Mouse (Mus musculus): Measurements from ENCODE around the gene Alkbh2.

Gene Alkbh2

DNA sequence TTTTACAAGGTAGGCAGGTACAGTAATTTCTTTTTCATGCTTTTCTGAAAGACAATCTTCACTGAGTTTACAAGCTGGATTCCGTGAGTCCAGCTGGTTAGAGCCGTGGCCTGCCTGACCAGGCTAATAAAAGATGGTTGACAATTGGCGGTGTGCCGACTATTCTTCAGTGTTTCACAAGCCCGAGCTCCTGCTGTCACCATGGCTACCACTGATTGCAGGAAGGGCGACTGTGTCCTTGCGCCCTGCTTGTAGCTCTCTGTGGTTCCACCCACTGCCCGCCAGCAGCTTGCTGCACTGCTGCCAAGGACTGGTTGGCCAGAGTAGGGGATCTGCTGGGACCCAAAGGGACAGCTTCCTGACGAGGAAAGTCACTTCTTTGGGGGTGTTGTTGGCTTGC, 11.2 kb upstream of the Alkbh2 start:
- DNase-seq, result no peak

DNA sequence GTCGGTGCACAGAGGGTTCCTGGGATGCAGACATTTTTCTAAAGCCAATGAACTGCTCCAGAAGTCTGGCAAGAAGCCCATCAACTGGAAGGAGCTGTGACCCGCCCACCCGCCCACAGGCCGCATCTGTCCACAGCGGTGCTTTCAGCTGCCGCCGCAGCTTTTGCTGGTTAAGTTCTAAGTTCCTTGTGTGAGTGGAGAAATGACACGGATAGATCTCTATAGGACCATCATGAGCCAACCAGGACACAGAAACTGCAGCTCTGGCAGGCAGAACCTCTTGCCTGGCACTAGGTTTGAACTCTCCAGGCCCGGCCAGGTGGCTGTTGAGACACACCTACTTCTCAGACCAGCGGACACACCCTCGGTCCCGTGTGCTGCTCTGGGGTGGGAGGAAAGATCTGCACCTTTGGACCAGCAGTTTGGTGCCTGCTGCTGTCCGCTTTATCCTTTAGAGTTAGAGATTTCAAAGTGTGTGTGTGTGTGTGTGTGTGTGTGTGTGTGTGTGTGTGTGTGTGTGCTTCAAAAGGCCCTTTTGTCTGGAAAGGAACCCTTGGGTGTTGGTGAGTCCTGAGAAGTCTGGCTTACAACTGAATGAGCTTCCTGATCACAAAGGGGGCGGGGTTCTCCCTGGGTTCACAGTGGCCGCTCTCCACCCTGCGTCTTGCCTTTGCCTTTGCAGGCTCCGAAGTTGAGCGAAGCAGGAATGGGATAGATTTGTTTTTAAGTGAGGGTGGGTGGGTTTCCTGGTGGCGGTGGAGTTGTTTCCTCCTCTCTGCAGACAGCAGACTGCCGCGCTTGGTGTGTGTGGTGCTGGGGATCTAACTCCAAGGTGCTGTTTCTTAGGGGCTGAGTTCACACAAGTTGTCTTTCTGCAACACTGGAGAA, 10.5 kb upstream of the Alkbh2 start:
- no peak for DNase-seq

DNA sequence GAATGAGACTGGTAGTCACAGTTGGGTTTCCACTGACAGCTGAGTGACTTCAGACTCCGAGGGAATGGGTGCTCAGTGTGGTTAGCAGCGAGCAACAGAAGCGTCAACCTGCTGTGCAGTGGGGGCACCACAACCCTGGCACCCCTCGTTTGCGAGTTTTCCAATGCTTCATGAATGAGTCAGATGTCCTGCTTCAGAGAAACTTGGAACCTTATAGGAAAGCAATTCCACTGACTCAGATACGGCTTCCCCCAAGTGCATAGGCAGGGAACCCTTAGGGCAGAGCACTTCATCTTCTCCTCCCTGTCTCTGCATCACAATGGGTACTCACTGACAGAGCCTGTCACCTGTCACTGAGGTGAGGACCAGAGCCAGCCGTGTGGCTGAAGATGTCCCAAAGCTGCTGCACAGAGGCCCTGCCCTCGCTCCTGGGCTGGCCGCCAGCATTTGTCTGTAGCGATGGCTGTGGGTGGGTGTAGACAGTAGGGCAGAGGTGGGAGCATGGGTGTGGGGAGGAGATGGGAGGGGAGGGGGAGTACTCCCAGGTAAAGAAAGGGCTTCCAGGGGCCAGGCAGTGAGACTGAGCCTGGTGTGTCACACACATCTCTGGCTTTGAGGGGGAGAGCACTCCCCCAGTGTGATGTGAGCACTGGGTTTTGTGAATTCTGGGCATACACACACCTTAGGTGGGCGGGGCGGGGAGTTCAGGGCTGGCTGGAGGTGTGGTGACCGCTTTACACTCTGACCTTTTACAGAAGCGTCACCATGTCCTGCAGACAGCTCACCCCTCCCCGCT, 9.7 kb upstream of the Alkbh2 start:
- DNase-seq, result no peak

DNA sequence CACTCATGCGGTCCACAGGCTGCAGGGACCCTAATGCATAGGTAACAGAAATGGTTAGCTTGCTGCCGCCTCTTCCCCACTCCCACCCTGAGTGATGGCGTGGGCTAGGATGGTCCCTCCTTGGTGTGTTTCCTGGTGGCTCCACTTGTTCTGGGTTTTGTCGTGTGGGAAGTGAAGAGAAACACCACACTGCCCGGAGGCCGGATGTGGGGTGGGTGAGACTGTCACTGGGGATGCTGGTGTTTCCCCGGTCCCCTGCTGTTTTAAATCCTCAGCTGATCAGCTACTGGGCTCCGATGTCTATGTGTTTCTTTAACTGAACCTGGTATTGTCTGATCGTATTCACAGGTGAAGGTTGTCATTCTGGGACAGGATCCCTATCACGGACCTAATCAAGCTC, 7.5 kb upstream of the Alkbh2 start:
- no peak for DNase-seq

- DNase-seq, result peak in 1 of 2 experiments; percentile 20
Observed at GRCm38 (mm10) chr5:114134091-114134534, 6.1 kb upstream of the Alkbh2 start.

DNA sequence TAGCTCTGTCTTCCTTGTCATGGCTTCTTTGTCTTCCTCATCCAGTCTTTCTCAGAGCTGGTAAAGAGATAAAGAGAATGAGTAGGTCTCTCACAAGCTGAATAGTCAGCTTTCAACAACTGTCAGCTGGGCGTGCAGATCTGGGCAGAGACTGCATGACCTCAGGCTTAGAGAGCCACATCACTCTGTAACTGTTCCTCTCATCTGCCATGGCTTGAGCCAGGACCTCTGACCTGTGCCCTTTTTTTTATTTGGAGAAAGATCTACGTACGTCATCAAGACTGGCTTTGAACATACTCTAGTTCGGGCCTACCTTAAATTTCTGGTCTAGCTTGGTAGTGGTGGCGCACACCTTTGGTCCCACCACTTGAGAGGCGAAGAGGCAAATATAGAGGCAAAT, 4.8 kb upstream of the Alkbh2 start:
- DNase-seq, result no peak

DNA sequence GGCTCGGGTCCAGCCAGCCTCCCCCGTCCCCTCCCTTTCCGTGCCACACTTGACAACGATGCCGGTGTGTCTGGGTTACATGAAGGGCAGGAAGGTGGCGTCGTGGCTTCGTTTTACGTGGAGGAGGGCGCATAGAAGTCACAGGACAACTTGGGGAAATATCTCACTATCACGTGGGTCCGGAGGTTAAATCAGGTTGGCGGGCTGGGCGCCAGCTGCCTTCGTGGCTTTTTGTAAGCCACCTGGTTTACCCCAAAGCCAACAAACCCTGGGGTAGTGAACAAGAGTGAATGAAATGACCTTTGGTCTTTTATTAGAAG, 3.5 kb upstream of the Alkbh2 start:
- DNase-seq, result peak in 1 of 2 experiments; percentile 66

DNA sequence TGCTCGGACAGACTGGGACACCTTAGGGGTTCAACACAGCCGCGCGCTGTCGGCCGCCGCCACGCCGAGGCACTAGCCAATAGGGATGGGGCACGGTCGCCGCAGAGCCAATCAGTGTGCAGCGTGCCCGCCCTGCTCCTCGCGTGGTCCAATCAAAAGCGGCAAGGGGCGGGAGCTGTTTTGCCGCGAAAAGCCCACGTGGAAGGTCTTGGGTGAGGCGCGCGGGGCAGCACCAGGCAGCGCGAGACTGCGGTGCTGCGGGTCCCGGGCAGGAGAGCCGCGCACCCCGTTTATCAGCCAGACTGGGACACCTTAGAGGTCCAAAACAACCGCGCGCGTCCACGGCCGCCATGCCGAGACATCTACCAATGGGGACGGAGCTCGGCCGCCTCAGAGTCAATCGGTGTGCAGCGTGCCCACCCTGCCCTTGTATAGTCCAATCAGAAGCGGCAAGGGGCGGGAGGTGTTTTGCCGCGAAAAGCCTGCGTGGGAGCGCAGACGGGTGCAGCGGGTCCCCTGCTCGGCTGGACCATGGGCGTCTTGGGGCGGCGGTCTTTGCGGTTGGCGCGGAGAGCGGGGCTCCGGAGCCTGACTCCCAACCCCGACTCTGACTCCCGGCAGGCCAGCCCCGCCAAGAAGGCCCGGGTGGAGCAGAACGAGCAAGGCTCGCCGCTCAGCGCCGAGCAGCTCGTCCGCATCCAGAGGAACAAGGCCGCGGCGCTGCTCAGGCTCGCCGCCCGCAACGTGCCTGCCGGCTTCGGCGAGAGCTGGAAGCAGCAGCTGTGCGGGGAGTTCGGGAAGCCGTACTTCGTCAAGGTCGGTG, 2.9 kb upstream of the Alkbh2 start:
- DNase-seq, result peak; percentile 91 to 93

DNA sequence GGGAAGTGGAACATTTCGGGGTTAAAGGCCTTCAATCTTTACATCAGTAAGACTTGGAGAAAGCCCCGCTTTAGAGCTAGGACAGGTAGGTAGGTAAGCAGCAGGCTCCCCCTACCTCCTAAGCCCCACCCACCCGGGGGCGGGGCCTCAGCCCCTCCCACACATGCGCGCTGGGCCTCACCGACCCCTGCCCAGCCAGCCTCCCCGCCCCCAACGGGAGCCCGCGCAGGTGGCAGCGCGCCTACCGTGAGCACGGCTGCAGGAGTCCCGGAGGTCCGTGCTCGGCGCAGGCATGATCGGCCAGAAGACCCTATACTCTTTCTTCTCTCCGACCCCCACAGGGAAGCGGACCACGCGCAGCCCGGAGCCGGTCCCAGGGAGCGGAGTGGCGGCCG, 2.2 kb upstream of the Alkbh2 start, which contains the start of gene Ung:
TSS of gene Ung (plus strand) at position 176 of the 395 bp plus-strand sequence.
- DNase-seq, result peak; percentile 80 to 81

GRCm38 (mm10) chr5:114129550-114130210, 1.7 kb upstream of the Alkbh2 start:
- no peak for DNase-seq

GRCm38 (mm10) chr5:114126499-114127244, 1.3 kb downstream of the Alkbh2 start:
- no peak for DNase-seq

DNA sequence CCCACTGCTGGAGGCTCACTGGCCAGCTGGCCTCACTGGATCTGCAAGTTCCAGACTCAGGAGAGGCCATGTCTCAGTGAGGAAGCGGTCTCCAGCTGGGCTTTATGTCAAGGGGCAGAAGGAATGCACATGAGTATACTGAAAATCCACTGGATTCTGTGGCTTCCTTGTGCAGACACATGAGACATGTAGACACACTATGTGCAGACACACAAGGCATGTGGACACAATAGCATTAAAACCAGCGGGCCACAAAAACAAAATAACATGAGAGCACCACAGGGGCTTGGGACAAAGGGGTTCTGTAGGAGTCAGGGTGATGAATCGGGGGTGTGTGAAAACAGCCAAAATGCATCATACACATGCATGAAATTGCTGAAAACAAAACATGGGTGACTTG, 2.0 kb downstream of the Alkbh2 start:
- no peak for DNase-seq

DNA sequence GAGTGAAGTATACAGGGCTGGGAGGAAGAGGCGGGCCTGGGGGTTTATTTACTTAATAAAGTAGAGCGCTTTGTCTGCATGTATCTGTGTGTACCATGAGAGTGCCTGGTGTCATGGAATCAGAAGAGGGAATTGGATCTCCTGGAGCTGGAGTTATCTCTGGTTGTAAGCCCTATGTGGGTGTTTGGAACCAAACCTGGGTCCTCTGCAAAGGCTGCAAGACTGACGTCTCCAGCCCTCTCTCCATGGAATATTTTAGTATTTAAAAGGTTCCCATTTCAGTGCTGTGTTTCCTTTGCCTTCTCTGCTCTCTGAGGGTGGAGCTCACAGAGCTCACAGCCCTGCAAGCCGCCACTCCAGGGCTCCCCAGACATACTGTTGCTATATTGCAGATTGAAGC, 8.2 kb downstream of the Alkbh2 start:
- no peak for DNase-seq

GRCm38 (mm10) chr5:114116586-114116985, 11.4 kb downstream of the Alkbh2 start:
- no peak for DNase-seq

GRCm38 (mm10) chr5:114115030-114115429, 13.0 kb downstream of the Alkbh2 start:
- DNase-seq, result no peak

DNA sequence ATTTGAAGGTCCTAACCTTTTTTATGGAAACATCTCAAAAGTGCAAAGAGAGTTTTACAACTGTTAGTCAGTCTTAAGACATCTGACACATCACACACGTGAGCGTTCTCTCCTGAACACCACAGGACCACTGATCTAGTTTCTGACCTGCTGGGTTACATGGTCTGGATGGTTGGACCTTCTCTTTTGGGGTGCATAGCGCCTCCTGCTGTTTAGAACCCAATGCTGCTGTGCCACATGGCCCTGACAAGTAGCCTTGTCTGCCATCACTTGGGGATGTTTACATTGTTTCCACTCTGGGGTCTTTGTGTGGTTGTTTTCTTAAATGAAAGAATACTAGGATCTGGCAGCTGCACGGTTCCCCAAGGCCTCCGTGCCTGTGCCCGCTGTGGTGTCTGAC, 14.7 kb downstream of the Alkbh2 start:
- no peak for DNase-seq

- no peak for DNase-seq
Observed at GRCm38 (mm10) chr5:114106391-114106935, 21.6 kb downstream of the Alkbh2 start.

- no peak for DNase-seq
Observed at GRCm38 (mm10) chr5:114102807-114103206, 25.2 kb downstream of the Alkbh2 start.

DNA sequence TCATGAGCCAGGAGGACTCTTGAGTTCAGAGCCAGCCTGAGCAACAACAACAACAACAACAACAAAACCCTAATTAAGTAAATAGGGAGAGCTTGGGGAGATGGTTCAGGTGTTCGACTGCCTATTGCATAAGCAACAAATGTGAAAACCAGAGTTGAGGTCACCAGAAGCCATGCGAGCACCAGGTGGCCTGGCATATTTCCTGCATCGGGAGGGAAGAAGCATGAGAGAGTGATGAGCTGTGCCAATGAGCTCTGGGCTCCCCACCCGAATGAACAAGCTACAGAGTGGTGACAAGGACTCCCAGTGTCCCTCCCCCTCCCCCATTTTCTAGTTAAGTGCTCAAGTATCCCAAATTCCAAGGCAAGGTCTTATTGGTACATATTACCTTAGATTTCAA, 26.1 kb downstream of the Alkbh2 start:
- DNase-seq, result no peak

DNA sequence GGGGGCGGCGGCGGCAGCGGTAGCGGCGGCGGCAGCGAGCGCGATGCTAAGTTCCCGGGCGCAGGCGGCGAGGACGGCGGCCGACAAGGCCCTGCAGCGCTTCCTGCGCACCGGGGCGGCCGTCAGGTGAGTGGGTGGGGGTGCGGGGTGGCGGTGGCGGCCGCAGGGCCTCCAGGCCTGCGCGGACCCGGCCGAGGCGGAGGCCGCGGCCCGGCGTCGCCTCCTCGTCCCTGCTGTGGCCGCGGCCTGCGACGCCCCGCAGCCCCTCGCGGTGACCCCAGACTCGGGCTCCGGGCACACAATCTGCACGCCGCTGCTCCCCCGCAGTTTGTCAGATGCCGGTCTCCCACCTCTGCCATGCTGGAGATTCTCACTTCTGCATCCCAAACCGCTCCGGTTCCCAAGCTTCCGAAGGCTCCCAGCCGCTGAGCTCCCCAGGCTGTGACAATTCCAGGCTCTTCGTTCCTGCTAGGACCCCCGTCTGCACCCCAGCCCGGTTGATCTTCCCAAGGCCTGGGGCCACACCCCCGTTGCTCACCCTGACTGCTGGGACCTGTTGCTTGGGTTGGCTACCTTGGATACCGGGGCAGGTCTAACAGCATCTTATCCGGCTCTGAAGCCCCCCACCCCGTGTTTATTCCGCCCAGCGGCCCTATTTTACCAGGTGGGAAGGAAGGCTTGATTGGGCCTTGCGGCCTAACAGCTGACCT, 27.5 kb downstream of the Alkbh2 start:
- no peak for DNase-seq

Measured in thymus, postnatal 36 days (tissue).